In the genomic region with DNA sequence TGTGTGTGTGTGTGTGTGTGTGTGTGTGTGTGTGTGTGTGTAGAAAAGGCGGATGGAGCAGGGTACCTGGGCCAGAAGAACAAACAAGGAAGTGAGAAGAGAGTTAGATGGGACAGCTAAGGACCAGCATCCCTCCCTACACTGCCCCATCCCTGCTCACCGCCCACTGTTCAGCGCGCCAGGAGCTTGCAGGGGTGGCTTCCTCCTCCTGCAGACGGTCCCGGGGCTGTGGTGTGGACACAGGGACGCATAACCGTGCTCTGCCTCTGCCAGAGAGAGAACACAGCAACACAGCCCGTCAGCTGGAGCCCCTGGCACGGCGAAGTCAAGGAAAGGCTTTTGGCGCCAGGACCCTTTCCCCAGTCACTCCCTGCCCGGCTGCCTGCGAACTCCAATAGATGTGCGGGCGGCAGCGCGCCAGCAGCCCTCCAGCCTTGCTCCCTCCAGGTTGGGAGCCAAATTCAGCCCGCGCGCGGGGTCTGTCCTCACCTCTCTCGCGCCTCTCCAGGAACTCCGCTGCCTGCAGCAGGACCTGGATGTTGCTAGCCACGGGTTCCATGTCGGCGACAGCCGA, we compare ENCODE assay signal across 8 mouse cellular contexts. TPM values are rescaled to one million over a fixed set of nuclear protein-coding genes. Genes with fewer than 3 reads are reported as not detected.
A peak's percentile ranks its signal among the peaks of the same experiment; 100 is the strongest.
DNase-seq lines count a peak whose midpoint lies in the region; ATAC-seq and TF ChIP-seq lines count a peak whose summit lies in the region.

No protein-coding gene starts in this region.

- ATAC-seq in intestine, embryonic 14.5 days (replicated peaks; ENCODE audit: low FRiP score, low TSS enrichment, low read depth) = peak; percentile 24
- ATAC-seq in midbrain, embryonic 12.5 days (ENCODE audit: low FRiP score, low read depth) = peak; percentile 45; the same call in 1 of the 2 replicates

- no peak; the same call in 1 of the 2 replicates for TF ChIP-seq POLR2A in embryonic fibroblast, embryonic 13.5 days (IDR thresholded peaks at IDR 0.05; ENCODE audit: low read depth, low read length)

- H3K4me2 ChIP-seq in intestine, embryonic 14.5 days (ENCODE audit: low read length) = peak overlapping the region; percentile 63
- peak overlapping the region; percentile 88 for H3K4me2 ChIP-seq in midbrain, embryonic 12.5 days (replicated peaks)

- H3K27me3 ChIP-seq in intestine, embryonic 14.5 days (replicated peaks; ENCODE audit: control insufficient read depth, insufficient read depth, low read length) = no peaks in the 10 kb centered on the region
- H3K27me3 ChIP-seq in midbrain, embryonic 12.5 days = peaks cover 11% of the 10 kb centered on the region; the same call in 1 of the 2 replicates

- H3K4me3 ChIP-seq in embryonic fibroblast, embryonic 13.5 days (ENCODE audit: insufficient read depth, low read length) = peak overlapping the region; percentile 80
- peak overlapping the region; percentile 69 for H3K4me3 ChIP-seq in intestine, embryonic 14.5 days (ENCODE audit: low read depth, low read length)
- peak overlapping the region; percentile 72 for H3K4me3 ChIP-seq in midbrain, embryonic 12.5 days

- no peak overlapping the region for H3K27ac ChIP-seq in embryonic fibroblast, embryonic 13.5 days (ENCODE audit: insufficient read depth, low read length)
- peak overlapping the region; percentile 90 for H3K27ac ChIP-seq in intestine, embryonic 14.5 days (ENCODE audit: low read depth)
- H3K27ac ChIP-seq in midbrain, embryonic 12.5 days (replicated peaks) = peak overlapping the region; percentile 94

- H3K9me3 ChIP-seq in intestine, embryonic 14.5 days (ENCODE audit: control insufficient read depth, low read length) = no peaks in the 10 kb centered on the region
- no peaks in the 10 kb centered on the region for H3K9me3 ChIP-seq in midbrain, embryonic 12.5 days

- H3K4me1 ChIP-seq in embryonic fibroblast, embryonic 13.5 days (ENCODE audit: control insufficient read depth, insufficient read depth, low read length) = peaks cover 18% of the 10 kb centered on the region
- peaks cover 24% of the 10 kb centered on the region for H3K4me1 ChIP-seq in intestine, embryonic 14.5 days (replicated peaks; ENCODE audit: control insufficient read depth, insufficient read depth, low read length)
- H3K4me1 ChIP-seq in midbrain, embryonic 12.5 days = peaks cover 37% of the 10 kb centered on the region

- 1% methylated on average over 29 of the region's 29 CpGs for WGBS in intestine, embryonic 14.5 days
- 1% methylated on average over 28 of the region's 29 CpGs for WGBS in midbrain, embryonic 12.5 days

- peak; percentile 57 to 66 for DNase-seq in layer of hippocampus, postnatal 10 days (ENCODE audit: low spot score in 2 of 2)
- DNase-seq in layer of hippocampus, postnatal 36 days = no peak
- peak; percentile 9 for DNase-seq in T-cell, adult 2 months (ENCODE audit: low spot score)
- no peak for DNase-seq in intestine, embryonic 14.5 days (ENCODE audit: low spot score)
- no peak for DNase-seq in frontal cortex, postnatal 10 days (ENCODE audit: low spot score in 2 of 2)
- DNase-seq in layer of hippocampus, adult 9-10 months (ENCODE audit: low spot score) = no peak

- no peak for TF ChIP-seq CTCF in embryonic fibroblast, embryonic 13.5 days (IDR thresholded peaks at IDR 0.05; ENCODE audit: borderline replicate concordance, insufficient read depth, low read length)

- H3K36me3 ChIP-seq in intestine, embryonic 14.5 days (ENCODE audit: control insufficient read depth, insufficient read depth, low read length) = peaks cover 20% of the 10 kb centered on the region
- H3K36me3 ChIP-seq in midbrain, embryonic 12.5 days = peaks cover 21% of the 10 kb centered on the region

- peak overlapping the region; percentile 64 for H3K9ac ChIP-seq in intestine, embryonic 14.5 days (ENCODE audit: low read length)
- H3K9ac ChIP-seq in midbrain, embryonic 12.5 days (replicated peaks) = peak overlapping the region; percentile 82

RNA-seq across cellular contexts. Expression of gene Mxd3, which starts 0.4 kb away (rescaled TPM):
- total RNA-seq in layer of hippocampus, postnatal 10 days (2021) = 1 to 10 TPM; 2.4 to 2.9 TPM
- 1 to 10 TPM in 1 of 2 experiments, under 1 TPM in 1; 0.87 to 1.4 TPM for total RNA-seq in layer of hippocampus, postnatal 36 days (2021)
- 9.5 and 19.0 TPM in 2 replicates for polyA plus RNA-seq in embryonic fibroblast, embryonic 13.5 days (2011; ENCODE audit: insufficient read length, low read depth, missing spikeins)
- polyA plus RNA-seq in intestine, embryonic 14.5 days (2014; fragmentation: Nextera tagmentation; extraction: Ambion mirVana) = 30.1 and 30.2 TPM in 2 replicates
- polyA plus RNA-seq in midbrain, embryonic 12.5 days (2016; fragmentation: Nextera tagmentation; extraction: Ambion mirVana) = 28.7 and 32.1 TPM in 2 replicates

RNA-seq across cellular contexts. Expression of gene Rab24, which starts 7.5 kb away (rescaled TPM):
- total RNA-seq in layer of hippocampus, postnatal 10 days (2021) = 10 to 100 TPM; 62.4 to 66.9 TPM
- total RNA-seq in layer of hippocampus, postnatal 36 days (2021) = 10 to 100 TPM; 78.8 to 84.3 TPM
- polyA plus RNA-seq in embryonic fibroblast, embryonic 13.5 days (2011; ENCODE audit: insufficient read length, low read depth, missing spikeins) = 41.4 and 48.0 TPM in 2 replicates
- 82.6 and 86.0 TPM in 2 replicates for polyA plus RNA-seq in intestine, embryonic 14.5 days (2014; fragmentation: Nextera tagmentation; extraction: Ambion mirVana)
- polyA plus RNA-seq in midbrain, embryonic 12.5 days (2016; fragmentation: Nextera tagmentation; extraction: Ambion mirVana) = 99.6 and 111 TPM in 2 replicates

RNA-seq across cellular contexts. Expression of gene Prelid1, which starts 8.9 kb away (rescaled TPM):
- total RNA-seq in layer of hippocampus, postnatal 10 days (2021) = 100 to 1,000 TPM; 169 to 177 TPM
- total RNA-seq in layer of hippocampus, postnatal 36 days (2021) = 100 to 1,000 TPM; 140 to 157 TPM
- polyA plus RNA-seq in embryonic fibroblast, embryonic 13.5 days (2011; ENCODE audit: insufficient read length, low read depth, missing spikeins) = 267 and 295 TPM in 2 replicates
- polyA plus RNA-seq in intestine, embryonic 14.5 days (2014; fragmentation: Nextera tagmentation; extraction: Ambion mirVana) = 586 and 598 TPM in 2 replicates
- 317 and 349 TPM in 2 replicates for polyA plus RNA-seq in midbrain, embryonic 12.5 days (2016; fragmentation: Nextera tagmentation; extraction: Ambion mirVana)

RNA-seq across cellular contexts. Expression of gene Lman2, which starts 33.4 kb away (rescaled TPM):
- total RNA-seq in layer of hippocampus, postnatal 10 days (2021) = 10 to 100 TPM; 44.7 to 49.4 TPM
- 10 to 100 TPM; 58.3 to 70.5 TPM for total RNA-seq in layer of hippocampus, postnatal 36 days (2021)
- polyA plus RNA-seq in embryonic fibroblast, embryonic 13.5 days (2011; ENCODE audit: insufficient read length, low read depth, missing spikeins) = 66.9 and 70.7 TPM in 2 replicates
- 99.9 and 104 TPM in 2 replicates for polyA plus RNA-seq in intestine, embryonic 14.5 days (2014; fragmentation: Nextera tagmentation; extraction: Ambion mirVana)
- 91.8 and 94.7 TPM in 2 replicates for polyA plus RNA-seq in midbrain, embryonic 12.5 days (2016; fragmentation: Nextera tagmentation; extraction: Ambion mirVana)

RNA-seq across cellular contexts. Expression of gene Rgs14, which starts 40.3 kb away (rescaled TPM):
- 10 to 100 TPM; 28.6 to 37.0 TPM for total RNA-seq in layer of hippocampus, postnatal 10 days (2021)
- total RNA-seq in layer of hippocampus, postnatal 36 days (2021) = 100 to 1,000 TPM in 1 of 2 experiments, 10 to 100 TPM in 1; 95.2 to 110 TPM
- not detected in 2 replicates for polyA plus RNA-seq in embryonic fibroblast, embryonic 13.5 days (2011; ENCODE audit: insufficient read length, low read depth, missing spikeins)
- polyA plus RNA-seq in intestine, embryonic 14.5 days (2014; fragmentation: Nextera tagmentation; extraction: Ambion mirVana) = 0.63 and 1.0 TPM in 2 replicates
- polyA plus RNA-seq in midbrain, embryonic 12.5 days (2016; fragmentation: Nextera tagmentation; extraction: Ambion mirVana) = 0.47 and 0.59 TPM in 2 replicates

Comparison
In these comparisons a context has a peak if more than half of its experiments do, and no peak if none do; other contexts are left out.
1. DNase-seq: peak in layer of hippocampus, postnatal 10 days (2 of 2) and T-cell, adult 2 months (single experiment); none in layer of hippocampus, postnatal 36 days (0 of 2), intestine, embryonic 14.5 days (single experiment), frontal cortex, postnatal 10 days (0 of 2) and layer of hippocampus, adult 9-10 months (single experiment).
2. Peak in every context shown above with its lines, with median percentiles within 50 percentile points of each other: H3K4me3 ChIP-seq.